Mouse (Mus musculus) small intestine, adult 2 months (tissue): ENCODE data around the gene Kctd6. TPM values are rescaled to one million over a fixed set of nuclear protein-coding genes. Genes with fewer than 3 reads are reported as not detected.
"Not testable (repeated sequence)": the region's sequence is repeated elsewhere in the genome, so short reads cannot be mapped to it uniquely, and the experiment has no call there.

Experiments used
- H3K27ac ChIP-seq: fragments of 200-500 bp; 2 replicates; pipeline ENCODE4 v1.5.1; 2012; ENCODE audit warnings: low read depth, low read length, control low read depth, inconsistent platforms; ENCODE audit not compliant: insufficient read depth
- H3K27me3 ChIP-seq: fragments of 200-500 bp; 2 replicates; pipeline ENCODE4 v1.6.1; 2012; ENCODE audit warnings: mild to moderate bottlenecking, moderate library complexity, low read length, inconsistent platforms; ENCODE audit not compliant: control insufficient read depth, insufficient read depth
- H3K36me3 ChIP-seq: fragments of 200-500 bp; 2 replicates; pipeline ENCODE4 v1.6.1; 2012; ENCODE audit warnings: mild to moderate bottlenecking, low read length, control low read depth, inconsistent platforms; ENCODE audit not compliant: control insufficient read depth, insufficient read depth
- H3K4me1 ChIP-seq: fragments of 200-500 bp; 2 replicates; pipeline ENCODE4 v1.6.1; 2012; ENCODE audit warnings: low read length, inconsistent platforms, mixed read lengths; ENCODE audit not compliant: control insufficient read depth, insufficient read depth, insufficient read length
- H3K4me3 ChIP-seq: fragments of 200-500 bp; 2 replicates; pipeline ENCODE4 v1.5.1; 2012; ENCODE audit warnings: low read depth, mild to moderate bottlenecking, control low read depth, inconsistent platforms, low read length, moderate library complexity
- CTCF ChIP-seq: fragments of 200-500 bp; IDR thresholded peaks from 2 replicates; pipeline ENCODE4 v1.5.1; 2012; ENCODE audit warnings: low read depth, mild to moderate bottlenecking, control low read depth, inconsistent platforms, low read length, moderate library complexity, mixed read lengths; ENCODE audit not compliant: insufficient replicate concordance, insufficient read length; ENCODE audit errors: extremely low read depth
- POLR2A ChIP-seq: fragments of 200-500 bp; IDR thresholded peaks from 2 replicates; pipeline ENCODE4 v1.6.1; 2012; ENCODE audit warnings: low read depth, mild to moderate bottlenecking, control low read depth, inconsistent platforms, low read length, moderate library complexity
- WGBS: fragments of 180-500 bp; shearing (Covaris S2); methylation state at CpG from one replicate; pipeline ENCODE4 v1.1.7; 2018; 5-methylcytosine and 5-hydroxymethylcytosine counted together
- polyA plus RNA-seq: library from polyadenylated mRNA; depleted of rRNA; stranded (reverse); fragments of >200 nt; gene quantifications from 2 replicates; pipeline ENCODE4 v1.2.3, GENCODE M21; 2012; rRNA removed

Kctd6 gene
- polyA plus RNA-seq, 1 experiment = 5.7 TPM

DNA sequence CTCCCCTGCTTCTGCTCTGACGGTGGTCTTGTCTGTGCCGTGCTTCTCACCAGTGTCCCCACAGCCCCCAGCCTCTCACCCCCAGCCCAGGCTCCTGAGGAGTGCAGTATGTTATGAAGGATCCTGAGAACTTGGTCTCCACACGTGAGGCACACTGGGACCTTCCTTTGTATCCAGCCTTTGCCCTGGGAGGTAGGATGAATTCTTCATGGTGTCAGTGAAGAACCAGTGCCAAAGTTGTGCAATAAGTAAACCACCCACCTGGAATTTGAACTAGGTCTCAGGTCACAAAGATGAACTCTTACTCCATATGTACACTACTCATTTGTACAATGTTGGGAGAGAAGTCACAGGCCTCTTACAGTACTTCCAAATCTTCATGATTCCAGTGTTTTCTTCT is 45.2 kb downstream of the Kctd6 start, which contains the start of gene Acox2:
Gene Acox2, minus strand, starts transcription at position 188 of the 400 bp plus-strand sequence.
- H3K4me1 ChIP-seq = peaks cover 18% of the 10 kb centered on the region; the same call in 1 of the 2 replicates
- peak within 1 kb of the TSS; percentile 31 for H3K4me3 ChIP-seq
- peak within 1 kb of the TSS; percentile 86 for H3K27ac ChIP-seq
- 51% methylated on average over 3 of the region's 3 CpGs for WGBS
- TF ChIP-seq CTCF (no peak), POLR2A (no peak)
- no peaks in the 10 kb centered on the region for H3K36me3 ChIP-seq
- H3K27me3 ChIP-seq = no peaks in the 10 kb centered on the region

DNA sequence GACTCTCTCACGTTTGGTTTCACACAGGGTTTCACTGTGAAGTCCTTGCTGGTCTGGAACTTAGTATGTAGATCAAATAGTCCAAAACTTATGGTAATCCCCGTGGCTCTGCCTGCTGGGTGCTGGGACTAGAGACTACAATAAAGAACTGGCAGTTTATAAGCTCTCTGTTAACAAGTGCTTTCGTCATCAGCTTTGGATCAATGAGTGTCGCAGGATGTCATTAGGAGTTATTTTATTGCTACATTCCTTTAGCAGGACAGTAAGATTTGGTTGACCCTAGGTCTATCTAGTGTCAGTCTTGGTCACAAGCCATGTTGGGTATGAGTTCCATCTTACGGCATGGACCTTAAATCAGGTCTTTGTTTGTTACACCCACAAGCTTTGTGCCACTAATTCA is 46.3 kb downstream of the Kctd6 start:
- TF ChIP-seq CTCF (no peak), POLR2A (no peak)
- H3K4me1 ChIP-seq = peaks cover 18% of the 10 kb centered on the region; the same call in 1 of the 2 replicates
- 79% methylated on average over 5 of the region's 5 CpGs for WGBS
- H3K27ac ChIP-seq = no peak overlapping the region
- no peaks in the 10 kb centered on the region for H3K36me3 ChIP-seq
- H3K4me3 ChIP-seq = no peak overlapping the region
- no peaks in the 10 kb centered on the region for H3K27me3 ChIP-seq

DNA sequence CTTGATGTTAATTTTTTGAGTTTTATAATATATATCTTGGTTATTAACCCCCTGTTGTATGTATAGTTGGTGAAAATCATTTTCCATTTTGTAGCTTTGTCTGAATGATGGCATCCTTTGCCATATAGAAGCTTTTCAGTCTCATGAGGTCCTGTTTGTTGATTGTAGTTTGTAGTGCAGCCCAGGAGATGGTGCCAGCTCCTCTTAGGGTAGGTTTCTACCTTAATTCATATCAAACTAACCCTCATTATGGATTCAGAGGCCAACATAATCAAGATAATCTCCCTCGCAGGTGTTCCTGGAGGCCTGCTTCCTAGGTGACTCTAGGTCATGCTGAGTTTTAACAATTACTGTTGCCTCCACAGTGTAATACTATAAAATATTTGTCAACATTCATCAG is 48.3 kb downstream of the Kctd6 start:
- peaks cover 18% of the 10 kb centered on the region; the same call in 1 of the 2 replicates for H3K4me1 ChIP-seq
- no peaks in the 10 kb centered on the region for H3K27me3 ChIP-seq
- TF ChIP-seq POLR2A (no peak), CTCF (no peak)
- 15% methylated on average over 1 of the region's 1 CpGs for WGBS
- no peak overlapping the region for H3K4me3 ChIP-seq
- no peaks in the 10 kb centered on the region for H3K36me3 ChIP-seq
- H3K27ac ChIP-seq = no peak overlapping the region

DNA sequence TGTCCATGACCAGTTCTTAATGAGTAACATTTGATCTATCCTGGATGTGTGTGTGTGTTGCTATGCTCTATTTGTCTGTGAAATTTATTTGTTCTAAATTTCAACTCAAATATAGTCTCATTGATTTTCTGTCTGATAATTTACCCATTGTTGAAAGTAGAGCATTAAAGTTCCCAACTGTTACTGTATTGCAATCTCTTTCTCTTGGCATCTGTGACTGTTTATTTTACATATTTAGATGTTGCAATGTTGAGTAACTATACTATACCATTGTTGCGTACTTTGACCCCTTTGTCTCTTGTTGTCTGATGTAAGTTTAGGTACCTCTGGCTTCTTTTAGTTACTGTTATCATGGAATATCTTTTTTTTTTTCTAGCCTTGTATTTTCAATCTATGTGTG is 50.4 kb downstream of the Kctd6 start:
- no peaks in the 10 kb centered on the region for H3K27me3 ChIP-seq
- no peak overlapping the region for H3K27ac ChIP-seq
- peaks cover 4% of the 10 kb centered on the region; the same call in 1 of the 2 replicates for H3K4me1 ChIP-seq
- TF ChIP-seq CTCF (no peak), POLR2A (no peak)
- no peak overlapping the region for H3K4me3 ChIP-seq
- H3K36me3 ChIP-seq = no peaks in the 10 kb centered on the region
- WGBS = 88% methylated on average over 1 of the region's 1 CpGs

DNA sequence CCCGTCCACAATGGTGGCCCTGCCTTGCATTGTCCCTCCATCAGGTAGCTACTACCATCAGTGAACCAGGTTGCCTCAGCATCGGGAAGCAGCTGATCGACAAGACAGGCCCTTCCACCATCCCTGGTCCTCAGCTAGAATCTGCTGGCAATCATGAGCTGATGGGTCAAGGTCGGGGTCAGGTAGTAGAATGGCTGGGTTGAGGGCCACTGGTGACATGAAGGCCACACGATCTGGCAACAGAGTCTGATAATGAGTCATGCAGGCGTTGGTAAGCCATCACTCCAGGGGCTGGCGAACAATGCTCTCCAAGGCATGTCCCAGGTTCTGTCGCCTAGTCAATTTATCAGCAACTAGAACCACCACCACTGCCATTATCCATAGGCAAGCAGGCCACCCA is 57.3 kb downstream of the Kctd6 start:
- 83% methylated on average over 8 of the region's 8 CpGs for WGBS
- H3K4me1 ChIP-seq, H3K36me3 ChIP-seq, H3K27me3 ChIP-seq, H3K4me3 ChIP-seq, H3K27ac ChIP-seq: not testable (repeated sequence)

Other genes with a start within 250 kb of the Kctd6 start
- gene Dnase1l3, start 219.6 kb upstream of the Kctd6 start, polyA plus RNA-seq = 6.5 and 14.2 TPM in 2 replicates
- 32.9 and 59.1 TPM in 2 replicates for gene Abhd6, start 211.2 kb upstream of the Kctd6 start, polyA plus RNA-seq
- 1.3 and 1.4 TPM in 2 replicates for gene Rpp14, start 133.8 kb upstream of the Kctd6 start, polyA plus RNA-seq
- 11.8 and 40.6 TPM in 2 replicates for gene Pxk, start 115.9 kb upstream of the Kctd6 start, polyA plus RNA-seq
- gene Pdhb, start 41.1 kb upstream of the Kctd6 start, polyA plus RNA-seq = 15.7 and 19.8 TPM in 2 replicates
- 4.0 and 7.1 TPM in 2 replicates for gene Acox2, start 45.2 kb downstream of the Kctd6 start, polyA plus RNA-seq
- 0.16 and 0.25 TPM in 2 replicates for gene Fam107a, start 103.9 kb downstream of the Kctd6 start, polyA plus RNA-seq
- gene Oit1, start 164.6 kb downstream of the Kctd6 start, polyA plus RNA-seq = 26.8 and 100 TPM in 2 replicates